Mouse (Mus musculus) small intestine, adult 2 months (tissue): Measurements from ENCODE around the gene Resp18. TPM values are rescaled to one million over a fixed set of nuclear protein-coding genes. Genes with fewer than 3 reads are reported as not detected.

ENCODE experiments used
- H3K27ac ChIP-seq: fragments of 200-500 bp; 2 replicates; pipeline ENCODE4 v1.5.1; 2012; ENCODE audit warnings: low read depth, low read length, control low read depth, inconsistent platforms; ENCODE audit not compliant: insufficient read depth
- H3K27me3 ChIP-seq: fragments of 200-500 bp; 2 replicates; pipeline ENCODE4 v1.6.1; 2012; ENCODE audit warnings: mild to moderate bottlenecking, moderate library complexity, low read length, inconsistent platforms; ENCODE audit not compliant: control insufficient read depth, insufficient read depth
- H3K36me3 ChIP-seq: fragments of 200-500 bp; 2 replicates; pipeline ENCODE4 v1.6.1; 2012; ENCODE audit warnings: mild to moderate bottlenecking, low read length, control low read depth, inconsistent platforms; ENCODE audit not compliant: control insufficient read depth, insufficient read depth
- H3K4me1 ChIP-seq: fragments of 200-500 bp; 2 replicates; pipeline ENCODE4 v1.6.1; 2012; ENCODE audit warnings: low read length, inconsistent platforms, mixed read lengths; ENCODE audit not compliant: control insufficient read depth, insufficient read depth, insufficient read length
- H3K4me3 ChIP-seq: fragments of 200-500 bp; 2 replicates; pipeline ENCODE4 v1.5.1; 2012; ENCODE audit warnings: low read depth, mild to moderate bottlenecking, control low read depth, inconsistent platforms, low read length, moderate library complexity
- CTCF ChIP-seq: fragments of 200-500 bp; IDR thresholded peaks from 2 replicates; pipeline ENCODE4 v1.5.1; 2012; ENCODE audit warnings: low read depth, mild to moderate bottlenecking, control low read depth, inconsistent platforms, low read length, moderate library complexity, mixed read lengths; ENCODE audit not compliant: insufficient replicate concordance, insufficient read length; ENCODE audit errors: extremely low read depth
- POLR2A ChIP-seq: fragments of 200-500 bp; IDR thresholded peaks from 2 replicates; pipeline ENCODE4 v1.6.1; 2012; ENCODE audit warnings: low read depth, mild to moderate bottlenecking, control low read depth, inconsistent platforms, low read length, moderate library complexity
- WGBS: fragments of 180-500 bp; shearing (Covaris S2); methylation state at CpG from one replicate; pipeline ENCODE4 v1.1.7; 2018; 5-methylcytosine and 5-hydroxymethylcytosine counted together
- polyA plus RNA-seq: library from polyadenylated mRNA; depleted of rRNA; stranded (reverse); fragments of >200 nt; gene quantifications from 2 replicates; pipeline ENCODE4 v1.2.3, GENCODE M21; 2012; rRNA removed

Gene Resp18
- 1.8 and 6.2 TPM in 2 replicates for polyA plus RNA-seq

GRCm38 (mm10) chr1:75278228-75278627 lies at the start of gene Resp18:
Gene Resp18 (minus strand): TSS chr1:75278415.
- no peaks in the 10 kb centered on the region for H3K4me1 ChIP-seq
- H3K27ac ChIP-seq = no peak within 1 kb of the TSS
- H3K4me3 ChIP-seq = no peak within 1 kb of the TSS
- TF ChIP-seq POLR2A (no peak), CTCF (no peak)
- H3K36me3 ChIP-seq = no peaks in the 10 kb centered on the region
- WGBS = 14% methylated on average over 13 of the region's 13 CpGs
- 0 out of 2 replicates have a peak, but pooled peaks cover 2% of the 10 kb centered on the region for H3K27me3 ChIP-seq

GRCm38 (mm10) chr1:75327461-75327860 lies 49.2 kb upstream of the Resp18 start:
- Histone ChIP-seq H3K27ac (no peak overlapping the region), H3K4me1 (peaks cover 2% of the 10 kb centered on the region; the same call in 1 of the 2 replicates), H3K27me3 (no peaks in the 10 kb centered on the region), H3K36me3 (no peaks in the 10 kb centered on the region), H3K4me3 (no peak overlapping the region)
- no peak for TF ChIP-seq CTCF
- no peak for TF ChIP-seq POLR2A

GRCm38 (mm10) chr1:75319166-75319565 lies 41.0 kb upstream of the Resp18 start:
- no peak overlapping the region for H3K27ac ChIP-seq
- H3K4me1 ChIP-seq = peaks cover 6% of the 10 kb centered on the region; the same call in 1 of the 2 replicates
- H3K36me3 ChIP-seq = peaks cover 8% of the 10 kb centered on the region
- WGBS = 84% methylated on average over 10 of the region's 10 CpGs
- TF ChIP-seq CTCF (no peak), POLR2A (no peak)
- no peaks in the 10 kb centered on the region for H3K27me3 ChIP-seq
- H3K4me3 ChIP-seq = no peak overlapping the region

DNA sequence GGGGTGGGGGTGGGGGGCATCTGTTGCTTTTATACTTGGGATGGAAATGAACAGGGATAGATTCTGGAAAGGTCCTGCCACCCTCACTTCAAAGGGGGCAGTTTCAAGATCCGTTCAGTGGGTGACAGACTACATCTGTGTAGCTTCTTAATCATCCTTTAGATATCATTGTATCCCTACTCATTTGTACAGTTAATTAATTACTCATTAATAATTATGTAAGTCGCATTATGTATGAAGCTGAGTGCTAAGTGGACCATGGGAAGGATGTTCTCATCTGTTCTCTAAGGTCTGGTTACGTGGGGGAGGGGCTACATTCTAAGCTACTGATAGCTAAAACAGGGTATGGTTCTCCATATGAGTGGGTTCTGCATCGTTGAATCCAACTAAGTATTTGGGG lies 40.5 kb upstream of the Resp18 start:
- WGBS = 74% methylated on average over 4 of the region's 4 CpGs
- Histone ChIP-seq H3K4me3 (no peak overlapping the region), H3K27me3 (no peaks in the 10 kb centered on the region), H3K36me3 (peaks cover 10% of the 10 kb centered on the region), H3K27ac (no peak overlapping the region), H3K4me1 (peaks cover 6% of the 10 kb centered on the region; the same call in 1 of the 2 replicates)
- TF ChIP-seq CTCF (no peak), POLR2A (no peak)

DNA sequence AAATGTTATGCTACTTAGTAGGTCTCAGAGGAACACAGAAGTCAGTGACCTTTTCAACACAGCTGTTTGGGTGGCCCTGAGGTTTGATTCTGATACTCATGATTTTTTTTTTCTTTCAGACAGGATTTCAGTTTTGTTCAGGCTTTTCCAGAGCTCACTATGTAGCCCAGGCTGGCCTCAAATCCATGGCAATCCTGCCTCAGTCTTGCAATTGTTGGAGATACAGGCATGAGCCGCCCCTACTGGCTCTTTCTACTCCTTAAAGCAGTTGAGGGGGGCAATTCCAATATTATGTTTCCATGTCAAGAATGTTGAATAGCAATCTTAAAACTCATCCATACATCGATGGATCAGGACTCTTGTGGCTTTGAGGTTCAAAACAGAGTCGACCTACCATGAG lies 40.1 kb upstream of the Resp18 start:
- H3K27me3 ChIP-seq = no peaks in the 10 kb centered on the region
- peaks cover 14% of the 10 kb centered on the region for H3K36me3 ChIP-seq
- WGBS = 62% methylated on average over 3 of the region's 3 CpGs
- TF ChIP-seq POLR2A (no peak), CTCF (no peak)
- peaks cover 6% of the 10 kb centered on the region; the same call in 1 of the 2 replicates for H3K4me1 ChIP-seq
- no peak overlapping the region for H3K27ac ChIP-seq
- no peak overlapping the region for H3K4me3 ChIP-seq

- peaks cover 6% of the 10 kb centered on the region; the same call in 1 of the 2 replicates for H3K4me1 ChIP-seq
- TF ChIP-seq CTCF (peak; percentile 77), POLR2A (peak; percentile 28)
These were observed 39.3 kb upstream of the Resp18 start, which contains the start of gene Dnpep for GRCm38 (mm10) chr1:75317241-75318201. Gene Dnpep (minus strand): TSS chr1:75317990.

DNA sequence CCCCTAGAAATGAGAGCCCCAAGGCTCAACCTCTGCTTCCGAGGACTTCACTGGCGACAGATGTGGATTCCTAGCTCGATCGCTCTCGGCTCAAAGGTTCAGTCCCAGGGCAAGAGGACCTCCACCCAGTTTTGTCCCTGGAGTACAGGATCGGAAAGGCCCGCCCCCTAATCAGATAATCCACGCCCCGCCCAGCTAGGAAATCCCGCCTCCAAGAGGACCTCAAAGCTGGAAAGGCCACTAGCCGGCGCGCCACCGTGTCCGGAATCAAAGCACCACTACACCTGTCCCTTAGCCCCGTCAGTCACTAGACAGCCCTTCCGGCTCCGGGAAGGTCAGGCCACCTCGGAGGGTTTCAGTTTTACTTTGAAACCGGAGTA lies 38.6 kb upstream of the Resp18 start:
- H3K4me3 ChIP-seq = peak overlapping the region; percentile 78
- peak overlapping the region; percentile 97 for H3K27ac ChIP-seq
- H3K4me1 ChIP-seq = peaks cover 6% of the 10 kb centered on the region; the same call in 1 of the 2 replicates
- TF ChIP-seq CTCF (no peak), POLR2A (peak; percentile 86; the same call in 1 of the 2 replicates)
- no peaks in the 10 kb centered on the region for H3K27me3 ChIP-seq
- WGBS = under 1% methylated on average over 20 of the region's 20 CpGs
- peaks cover 28% of the 10 kb centered on the region for H3K36me3 ChIP-seq

More at GRCm38 (mm10) chr1:75317241-75318201, 39.3 kb upstream of the Resp18 start, which contains the start of gene Dnpep:
- H3K4me3 ChIP-seq = peak within 1 kb of the TSS; percentile 78
- peaks cover 22% of the 10 kb centered on the region for H3K36me3 ChIP-seq
- peak within 1 kb of the TSS; percentile 97 for H3K27ac ChIP-seq
- 1% methylated on average over 92 of the region's 92 CpGs for WGBS
- H3K27me3 ChIP-seq = no peaks in the 10 kb centered on the region
